Mouse (Mus musculus): ENCODE data around the gene Kif1a.
"Not testable (repeated sequence)": the region's sequence is repeated elsewhere in the genome, so short reads cannot be mapped to it uniquely, and the experiment has no call there.

Gene Kif1a

GRCm38 (mm10) chr1:93018716-93019115, 83.0 kb downstream of the Kif1a start:
- no peak for DNase-seq (ENCODE audit: low read depth)

DNA sequence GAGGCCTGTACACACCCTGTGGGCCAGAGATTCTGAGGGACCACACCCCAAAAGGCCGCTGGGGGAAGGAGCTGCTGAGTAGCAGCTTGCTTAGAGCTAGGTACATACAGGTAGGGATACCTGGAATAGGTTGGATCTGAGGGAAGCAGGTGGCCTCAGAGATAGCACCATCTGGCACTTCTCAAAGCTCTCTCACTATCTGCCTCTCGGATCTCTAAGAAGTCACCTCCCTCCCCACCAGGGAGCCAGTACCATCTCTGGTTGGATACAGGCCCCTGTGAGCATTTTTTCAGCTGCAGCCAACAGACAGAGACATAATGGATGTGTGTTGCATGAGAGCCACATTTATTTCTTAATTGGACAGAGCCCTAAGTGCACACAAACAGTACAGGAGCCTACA, 86.6 kb downstream of the Kif1a start:
- no peak for DNase-seq (ENCODE audit: low read depth)

- peak; percentile 34 for DNase-seq (ENCODE audit: low read depth)
Measured at GRCm38 (mm10) chr1:93014460-93014859, 87.3 kb downstream of the Kif1a start.

DNA sequence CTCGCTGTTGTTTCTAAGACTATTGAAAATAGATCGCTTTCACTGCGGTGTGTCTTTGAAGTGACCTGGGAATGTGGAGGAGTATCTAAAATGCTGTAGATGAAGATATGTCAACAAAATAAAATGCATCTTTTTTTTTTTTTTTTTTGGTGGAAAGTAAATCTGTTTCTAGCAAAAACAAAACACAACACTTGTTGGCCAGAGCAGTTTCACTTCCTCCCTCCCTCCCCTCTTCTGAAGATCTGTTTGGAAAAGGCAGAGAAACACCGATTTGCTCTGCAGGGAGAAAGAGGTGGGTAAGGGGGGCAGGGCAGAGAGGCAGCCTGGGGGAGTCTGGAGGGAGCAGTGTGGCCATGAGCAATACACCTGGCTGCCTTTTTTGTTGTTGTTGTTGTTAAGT, 88.4 kb downstream of the Kif1a start:
- no peak for DNase-seq (ENCODE audit: low read depth)

GRCm38 (mm10) chr1:93012103-93012585, 89.6 kb downstream of the Kif1a start:
- DNase-seq (ENCODE audit: low read depth) = no peak

- no peak for DNase-seq (ENCODE audit: low read depth)
Measured at GRCm38 (mm10) chr1:93010731-93011130, 91.0 kb downstream of the Kif1a start.

GRCm38 (mm10) chr1:93009196-93009595, 92.6 kb downstream of the Kif1a start:
- DNase-seq (ENCODE audit: low read depth) = no peak

- DNase-seq (ENCODE audit: low read depth) = no peak
Measured at GRCm38 (mm10) chr1:93006061-93006460, 95.7 kb downstream of the Kif1a start, which contains the start of gene Aqp12. Gene Aqp12, plus strand, starts transcription at chr1:93006334.

DNA sequence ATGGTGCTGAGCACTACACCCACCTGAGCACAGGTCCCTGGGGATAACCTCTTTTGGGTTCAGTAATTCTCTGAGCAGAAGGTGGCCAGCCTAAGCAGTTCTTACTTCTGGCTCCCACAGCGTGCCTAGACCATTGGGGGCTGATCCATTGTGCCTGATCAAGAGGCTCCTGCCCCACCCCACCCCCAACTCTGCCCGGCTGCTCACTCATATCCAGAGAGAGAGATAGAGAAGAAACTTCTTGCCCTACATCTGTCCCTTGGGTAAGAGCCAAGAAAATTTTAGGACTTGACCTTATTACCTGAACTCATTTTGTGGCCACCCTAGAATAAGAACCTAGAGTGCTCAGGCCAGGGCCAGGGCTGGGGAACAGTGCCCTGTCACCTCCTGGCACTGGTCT, 108.9 kb downstream of the Kif1a start:
- DNase-seq (ENCODE audit: low read depth) = no peak

DNA sequence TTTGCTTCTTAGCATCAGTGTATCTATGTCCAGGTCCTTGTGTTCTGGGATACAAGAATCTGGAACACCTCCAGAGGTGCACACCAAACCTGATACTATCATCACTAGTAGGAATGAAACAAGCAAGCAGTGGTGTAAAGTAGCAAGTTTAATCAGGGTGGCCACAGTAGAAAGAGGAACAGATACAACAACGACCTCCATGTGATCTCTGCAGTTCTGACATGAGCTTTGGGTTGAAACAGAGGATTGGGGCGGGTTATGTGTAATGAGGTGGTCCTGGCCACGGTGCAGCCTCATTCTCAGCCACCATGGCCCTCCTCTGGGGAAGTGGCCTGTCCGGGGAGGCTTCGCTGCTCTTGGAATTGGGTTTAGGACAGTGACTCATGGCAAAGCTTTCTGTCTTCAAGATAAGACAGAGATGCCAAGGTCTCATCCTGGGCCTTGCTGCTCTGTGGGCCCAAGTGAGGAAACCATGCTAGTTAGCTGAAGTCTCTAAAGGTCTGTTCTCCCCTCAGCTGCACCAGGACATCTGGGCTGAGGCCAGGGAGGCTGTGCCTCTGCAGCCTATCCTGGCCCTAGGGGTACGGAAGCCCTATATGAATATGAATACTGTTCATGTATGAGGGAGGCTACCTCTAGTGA, 109.4 kb downstream of the Kif1a start:
- no peak for DNase-seq (ENCODE audit: low read depth)

DNA sequence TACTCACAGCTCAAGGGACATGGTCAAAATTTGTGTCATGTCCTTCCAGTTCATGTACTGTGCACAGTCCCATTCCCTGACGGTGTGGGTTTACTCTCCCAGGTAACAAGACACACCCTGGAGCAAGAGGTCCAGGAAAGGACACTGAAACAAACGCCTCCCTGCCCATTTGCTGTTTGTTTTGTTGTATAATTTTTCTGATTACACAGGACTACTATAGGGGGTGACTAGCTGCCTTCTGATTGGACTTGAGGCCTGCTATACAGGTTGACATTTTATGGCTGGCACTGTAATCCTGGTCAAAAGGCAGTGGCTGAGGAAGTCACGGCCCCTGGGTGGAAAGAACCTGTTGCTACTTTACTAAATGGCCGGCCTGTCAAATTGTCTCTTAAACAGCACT, 111.9 kb downstream of the Kif1a start:
- DNase-seq (ENCODE audit: low read depth) = no peak

GRCm38 (mm10) chr1:92988894-92989293, 112.9 kb downstream of the Kif1a start:
- no peak for DNase-seq (ENCODE audit: low read depth)

- DNase-seq (ENCODE audit: low read depth) = no peak
Measured at GRCm38 (mm10) chr1:92984999-92985398, 116.8 kb downstream of the Kif1a start.

- DNase-seq (ENCODE audit: low read depth) = no peak
Measured at GRCm38 (mm10) chr1:92982931-92983605, 118.7 kb downstream of the Kif1a start.

DNA sequence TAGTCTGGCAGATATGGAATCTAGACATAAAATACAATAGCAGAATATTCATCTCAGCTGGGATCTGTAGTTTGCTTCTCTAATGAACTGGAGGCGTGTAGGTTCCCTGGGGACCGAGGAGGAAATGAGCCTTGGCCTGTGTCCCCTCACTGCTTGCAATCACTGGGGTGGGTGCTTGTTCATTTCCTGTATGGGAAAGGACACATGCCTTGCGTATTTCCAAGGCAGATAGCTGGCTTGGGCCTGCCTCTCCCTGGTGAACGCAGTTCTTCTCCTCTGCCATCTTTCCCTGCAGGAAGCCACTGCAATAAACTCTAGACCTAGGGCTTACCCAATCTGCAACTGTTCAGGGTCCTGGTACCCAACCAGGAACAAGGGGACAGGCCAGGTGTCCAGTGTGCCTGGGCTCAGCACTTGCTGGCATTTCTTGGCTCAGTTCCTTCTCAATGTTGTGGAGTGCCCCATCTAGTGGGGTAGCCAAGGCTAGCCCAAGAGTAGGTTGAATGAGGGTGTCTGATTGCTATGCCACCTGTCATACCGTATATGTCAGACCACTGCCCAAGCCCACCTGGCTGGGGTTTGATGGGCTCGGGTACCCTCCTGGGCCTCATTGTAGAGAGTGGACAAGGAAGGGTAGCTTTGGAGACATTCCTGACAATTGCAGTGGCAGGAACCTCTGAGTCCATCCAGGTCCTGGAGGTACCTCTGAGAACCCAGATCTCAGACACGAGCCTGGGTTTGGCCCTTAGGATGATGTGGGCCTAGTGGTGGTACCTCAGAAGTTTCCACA, 120.5 kb downstream of the Kif1a start:
- no peak for DNase-seq (ENCODE audit: low read depth)

DNA sequence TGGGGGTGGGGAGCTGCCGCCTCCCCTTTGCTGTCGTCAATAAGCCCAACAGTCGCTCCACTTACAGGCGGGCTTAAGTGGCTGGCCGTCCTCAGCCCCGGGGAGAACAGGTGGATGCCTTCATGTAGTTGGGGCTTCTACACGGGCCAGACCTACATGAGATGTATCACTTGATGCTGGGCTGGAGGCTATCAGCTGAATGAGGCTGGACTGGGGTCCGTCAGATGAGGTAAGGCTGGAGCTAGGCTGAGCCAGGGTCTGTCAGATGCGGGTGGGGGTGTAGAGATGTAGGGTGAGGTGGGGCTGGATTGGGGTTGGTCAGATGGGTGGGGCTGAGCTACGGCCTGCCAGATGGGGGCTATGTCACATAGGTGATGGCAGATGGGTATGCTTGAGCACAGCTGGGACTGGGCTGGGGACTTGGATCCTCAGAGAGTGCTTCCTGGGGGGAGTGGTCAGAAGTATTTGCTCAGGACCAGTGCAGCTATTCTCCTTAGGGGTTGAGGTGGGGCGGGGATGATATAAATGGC, 122.6 kb downstream of the Kif1a start:
- DNase-seq (ENCODE audit: low read depth) = no peak

DNA sequence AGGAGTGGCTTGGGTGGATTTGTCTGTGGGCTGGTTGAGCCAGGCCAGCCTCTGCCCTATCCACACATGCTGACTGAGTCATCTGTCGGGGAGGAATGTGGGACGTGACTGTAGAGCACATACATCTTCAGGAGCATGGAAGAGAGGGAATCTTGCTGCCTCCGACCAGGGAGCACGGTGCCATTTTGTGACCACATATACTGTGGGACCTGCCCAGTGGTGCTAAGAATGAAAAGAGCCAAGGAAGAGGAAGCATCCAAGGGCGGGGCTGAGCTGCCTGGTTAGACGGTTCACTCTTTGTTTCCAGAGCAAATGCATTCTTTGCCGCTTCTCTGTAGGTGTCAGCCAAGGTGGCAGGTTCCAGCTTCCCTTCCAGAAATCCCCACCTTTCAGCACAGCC, 123.1 kb downstream of the Kif1a start:
- no peak for DNase-seq (ENCODE audit: low read depth)

DNA sequence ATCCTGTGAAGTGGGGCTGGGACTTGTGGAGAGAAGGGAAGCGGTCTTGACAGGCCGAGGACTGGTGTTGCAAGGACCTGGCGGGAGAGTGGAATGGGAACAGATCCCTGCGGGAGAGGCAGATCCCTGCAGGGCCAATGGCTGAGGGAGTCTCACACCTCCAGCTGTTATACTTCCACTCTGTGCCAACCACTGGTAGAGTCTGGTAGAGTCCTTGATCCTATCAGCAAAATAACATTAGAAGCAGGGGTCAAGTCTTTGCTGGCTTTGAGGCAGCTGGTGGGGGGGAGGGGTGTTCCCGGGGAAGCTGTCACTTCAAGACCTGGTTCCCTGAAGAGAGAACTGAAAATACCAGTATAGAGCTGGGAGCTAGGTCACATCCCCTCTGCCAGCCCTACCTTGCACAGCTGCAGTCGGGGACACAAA, 125.6 kb downstream of the Kif1a start:
- no peak for DNase-seq (ENCODE audit: low read depth)

DNA sequence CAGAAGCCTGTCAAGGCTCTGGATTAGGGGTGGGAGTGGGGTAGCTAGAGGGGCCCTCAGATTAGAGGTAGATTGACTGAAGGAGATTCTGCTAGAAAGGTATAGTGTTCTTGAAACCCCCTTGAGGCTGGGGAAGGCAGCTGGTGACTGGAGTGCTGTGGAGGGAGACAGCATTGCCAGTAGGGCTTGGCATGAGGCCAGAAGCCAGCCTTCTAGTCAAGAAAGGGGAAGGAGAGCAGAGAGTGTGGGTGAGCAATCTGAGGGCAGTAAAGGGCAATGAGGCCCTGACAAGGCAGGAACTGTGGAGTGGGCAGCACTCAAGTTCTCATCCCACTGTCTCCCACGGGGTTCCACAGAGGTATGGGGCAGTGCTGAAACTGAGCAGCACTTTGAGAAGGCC, 128.9 kb downstream of the Kif1a start:
- no peak for DNase-seq (ENCODE audit: low read depth)

- no peak for DNase-seq (ENCODE audit: low read depth)
Measured at GRCm38 (mm10) chr1:92971879-92972795, 129.6 kb downstream of the Kif1a start.

GRCm38 (mm10) chr1:92970791-92971190, 131.0 kb downstream of the Kif1a start:
- DNase-seq (ENCODE audit: low read depth) = not testable (repeated sequence)
